Mouse (Mus musculus) erythroid progenitor cell, adult 5-6 weeks (primary cell): ENCODE measurements around the gene Fbxo47. TPM values are rescaled to one million over a fixed set of nuclear protein-coding genes. Genes with fewer than 3 reads are reported as not detected.
"Not testable (repeated sequence)": the region's sequence is repeated elsewhere in the genome, so short reads cannot be mapped to it uniquely, and the experiment has no call there.

Experiments used
- ATAC-seq: replicated peaks from 2 replicates; pipeline ENCODE4 v1.8.0; 2016; ENCODE audit warnings: moderate number of reproducible peaks, mild to moderate bottlenecking, moderate TSS enrichment, inconsistent platforms; ENCODE audit not compliant: poor library complexity, low FRiP score, severe bottlenecking
- total RNA-seq, 2 experiments: library from RNA; stranded (forward) in 1 of 2; stranded (reverse) in 1 of 2; fragments of 150-400 nt in 1 of 2; fragments of 186-747, 209-891 nt in 1 of 2; gene quantifications; 2 replicates each; pipeline versions ENCODE4 v1.2.3 to v1.2.4; 2015 to 2017; ENCODE audit warnings: low replicate concordance in 2 of 2

Fbxo47 gene
- total RNA-seq, 2 experiments from 2014 or later = 0.61 TPM; not detected in 1

DNA sequence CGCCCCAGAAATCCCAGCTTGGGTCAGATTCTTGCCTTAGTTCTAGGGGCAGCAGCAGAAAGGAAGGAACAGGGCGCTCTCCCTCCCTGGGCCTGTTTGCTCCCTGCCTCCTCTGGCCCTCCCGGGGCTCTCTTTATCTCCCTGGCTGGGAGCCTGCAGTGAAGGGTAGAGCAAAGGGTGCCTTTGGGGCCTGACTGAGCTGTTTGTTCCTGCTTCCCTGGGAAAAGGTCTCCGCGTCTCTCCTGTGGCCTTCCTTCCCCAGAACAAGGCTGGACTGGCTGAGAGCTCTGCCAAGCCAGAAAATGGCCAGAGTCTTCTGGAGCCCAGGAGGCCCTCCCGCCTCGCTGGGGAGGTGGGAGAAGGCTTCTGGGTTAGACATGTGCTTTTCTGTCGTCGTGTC is 46.9 kb downstream of the Fbxo47 start:
- ATAC-seq = not testable (repeated sequence)

- ATAC-seq = no peak
Measured at GRCm38 (mm10) chr11:97836541-97836940, 47.4 kb downstream of the Fbxo47 start.

GRCm38 (mm10) chr11:97833352-97833751 is 50.6 kb downstream of the Fbxo47 start:
- no peak for ATAC-seq

- ATAC-seq = no peak
Measured at GRCm38 (mm10) chr11:97832001-97832400, 52.0 kb downstream of the Fbxo47 start.

DNA sequence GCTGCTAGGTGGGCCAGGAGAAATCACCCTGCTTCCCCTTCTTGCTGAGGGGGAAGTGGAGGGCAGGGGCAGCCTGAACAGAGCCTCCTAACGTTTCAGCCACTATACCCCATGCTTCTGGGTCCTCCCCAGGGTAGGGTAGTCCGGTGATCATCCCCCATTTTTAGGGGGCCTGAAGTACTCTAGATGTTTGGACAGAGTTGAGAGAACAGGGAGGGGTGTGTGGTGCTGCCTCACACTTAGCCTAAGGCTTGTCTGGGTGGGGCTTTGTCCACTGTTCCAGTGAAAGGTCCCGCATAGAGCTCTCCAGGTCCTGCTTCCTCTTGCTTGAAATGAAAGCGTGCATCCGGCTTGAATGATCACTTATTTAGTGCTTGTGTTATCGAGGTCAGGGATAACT is 53.5 kb downstream of the Fbxo47 start:
- no peak for ATAC-seq

DNA sequence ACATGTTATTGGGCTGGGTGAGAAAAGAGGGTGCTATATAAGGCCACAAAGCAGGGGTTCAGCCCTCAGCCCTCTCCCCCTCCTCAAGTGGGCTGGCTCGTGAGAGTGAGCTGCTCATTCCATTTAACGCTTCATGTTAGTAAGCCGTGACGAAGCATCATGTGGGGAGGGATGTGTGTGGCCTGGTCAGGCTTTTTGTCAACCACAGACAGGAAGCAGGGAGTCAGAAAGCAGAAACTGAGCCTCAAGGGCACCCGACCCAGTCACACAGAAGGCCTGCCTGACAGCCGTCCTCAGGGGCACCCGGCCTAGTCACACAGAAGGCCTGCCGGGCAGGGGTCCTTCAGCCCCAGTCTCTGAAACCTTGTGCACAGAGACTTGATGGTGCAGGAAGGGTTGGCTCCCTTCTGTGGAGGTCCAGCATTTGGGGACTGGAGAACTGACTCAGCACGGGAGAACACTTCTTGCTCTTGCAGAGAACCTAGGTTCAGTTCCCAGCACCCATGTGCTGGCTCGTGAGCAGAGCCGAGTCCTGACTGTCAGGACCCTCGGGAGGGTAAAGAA is 54.0 kb downstream of the Fbxo47 start:
- ATAC-seq = no peak

- no peak for ATAC-seq
Measured at GRCm38 (mm10) chr11:97829365-97829764, 54.6 kb downstream of the Fbxo47 start.

- no peak for ATAC-seq
Measured at GRCm38 (mm10) chr11:97827654-97828053, 56.3 kb downstream of the Fbxo47 start.

GRCm38 (mm10) chr11:97826414-97826813 is 57.5 kb downstream of the Fbxo47 start:
- no peak for ATAC-seq

- ATAC-seq = no peak
Measured at GRCm38 (mm10) chr11:97825971-97826370, 58.0 kb downstream of the Fbxo47 start.

- no peak for ATAC-seq
Measured at GRCm38 (mm10) chr11:97825295-97825694, 58.7 kb downstream of the Fbxo47 start.

GRCm38 (mm10) chr11:97824895-97825294 is 59.1 kb downstream of the Fbxo47 start:
- no peak for ATAC-seq

DNA sequence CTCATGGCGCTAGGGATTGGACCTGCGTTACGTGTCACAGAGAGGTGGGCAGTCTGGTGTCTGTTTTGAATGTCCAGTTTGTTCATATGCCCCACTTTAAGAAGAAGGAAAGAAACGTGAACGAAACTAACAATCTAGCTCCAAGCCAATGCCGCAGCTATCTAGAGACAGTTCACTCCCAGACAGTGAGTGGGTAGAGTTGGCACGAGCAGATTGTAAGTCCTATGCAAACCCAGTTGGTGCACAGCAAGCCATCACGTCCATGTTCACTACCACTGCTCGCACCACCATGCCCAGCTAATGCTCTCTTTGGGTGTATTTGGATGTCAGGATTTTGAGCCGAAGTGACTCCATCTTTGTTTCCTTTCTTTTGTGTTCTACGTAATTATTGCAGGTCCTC is 59.8 kb downstream of the Fbxo47 start:
- ATAC-seq = no peak

DNA sequence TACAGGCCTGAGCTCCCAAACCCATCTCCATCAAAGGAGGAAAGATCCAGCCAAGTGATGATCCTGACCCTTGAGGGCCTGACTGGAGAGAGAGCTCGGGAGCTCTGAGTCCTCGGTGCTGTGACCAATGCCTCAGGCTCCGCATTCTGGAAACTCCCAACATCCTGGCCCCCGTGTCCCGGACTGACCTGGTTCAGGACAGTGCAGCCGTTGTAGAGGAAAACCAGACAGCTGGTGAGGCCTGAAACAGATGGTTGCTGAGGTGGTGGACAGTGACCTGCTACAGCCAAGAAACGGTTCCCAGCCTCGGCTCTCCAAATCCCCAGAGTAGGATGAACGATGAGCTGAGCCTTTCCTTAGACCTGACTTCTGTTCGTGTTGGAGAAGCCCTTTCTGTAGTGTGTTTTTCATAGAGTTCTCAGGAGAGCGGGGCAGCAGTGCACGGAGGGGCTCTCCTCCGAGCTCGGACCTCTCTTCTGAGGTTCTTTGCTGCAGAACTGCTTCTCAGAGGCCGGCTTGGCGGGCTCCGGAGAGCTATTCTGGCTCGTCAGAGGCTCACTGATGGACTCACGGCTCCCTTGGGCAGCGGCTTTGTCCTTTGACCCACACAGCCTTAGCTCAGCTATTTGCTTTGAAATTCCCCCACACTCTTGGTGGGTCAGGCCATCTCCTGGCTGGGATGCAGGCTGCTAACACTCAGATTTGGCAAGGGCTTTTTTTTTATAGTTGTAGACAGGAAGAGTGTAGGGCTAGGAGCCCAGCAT is 60.9 kb downstream of the Fbxo47 start:
- ATAC-seq = no peak

- ATAC-seq = no peak
Measured at GRCm38 (mm10) chr11:97821401-97822064, 62.4 kb downstream of the Fbxo47 start.

DNA sequence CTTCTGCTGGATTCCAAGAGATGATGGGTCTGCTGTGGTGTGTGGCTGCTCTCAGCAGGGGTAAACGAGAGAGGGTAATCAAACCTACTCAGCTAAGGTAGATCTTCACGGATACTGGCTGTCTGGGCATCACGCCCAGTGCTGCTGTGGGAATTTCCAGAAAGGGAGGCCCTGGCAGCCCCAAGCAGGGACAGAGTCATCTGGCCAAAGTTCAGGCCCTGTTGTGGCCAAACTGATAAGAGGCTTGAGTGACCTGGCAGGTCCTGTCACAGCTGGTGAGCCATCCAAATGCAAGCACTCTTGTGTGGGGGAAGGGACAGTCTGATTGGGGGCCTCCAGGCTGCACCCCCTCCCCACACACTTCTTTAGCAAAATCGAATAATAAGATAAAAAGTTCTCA is 63.1 kb downstream of the Fbxo47 start:
- ATAC-seq = no peak

DNA sequence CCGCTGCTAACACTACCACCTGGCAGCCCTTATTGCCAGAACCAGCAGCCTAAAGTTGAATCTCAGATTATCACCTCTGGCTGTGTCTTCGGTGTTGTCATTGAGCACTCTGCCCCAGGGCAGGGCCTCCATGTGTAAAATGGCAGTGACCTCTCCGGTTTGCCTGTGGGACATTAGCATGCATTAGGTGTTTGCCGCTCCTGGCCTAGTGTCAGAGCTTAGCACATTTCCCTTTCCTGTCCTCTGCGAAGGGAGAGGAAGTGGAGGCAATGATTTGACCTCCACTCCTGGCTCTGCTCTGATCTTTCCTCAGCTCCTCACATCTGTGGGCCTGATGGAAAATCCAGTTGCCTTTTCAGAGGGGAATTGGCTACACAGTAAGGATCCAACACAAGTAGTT is 64.0 kb downstream of the Fbxo47 start:
- ATAC-seq = no peak

- ATAC-seq = no peak
Measured at GRCm38 (mm10) chr11:97819102-97819501, 64.9 kb downstream of the Fbxo47 start.

DNA sequence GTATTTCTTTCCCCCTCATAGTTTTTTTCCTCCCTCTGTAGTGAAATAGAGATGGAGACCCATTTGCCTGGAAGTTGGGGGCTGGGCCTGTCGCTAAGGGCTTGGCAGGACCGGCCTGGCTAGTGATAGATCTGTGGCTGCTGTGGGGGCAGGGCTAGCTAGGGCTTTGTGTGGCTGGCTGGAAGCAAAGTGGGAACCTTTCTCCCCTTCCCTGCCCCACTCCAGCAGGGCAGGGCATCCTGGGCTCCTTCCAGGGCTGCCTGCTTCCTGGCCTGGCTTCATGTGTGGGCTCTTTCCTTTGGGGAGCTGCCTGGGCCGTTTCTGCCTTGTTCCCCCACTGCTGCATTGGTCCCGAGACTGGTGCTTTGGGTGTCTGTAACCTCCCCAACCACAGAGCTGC is 65.4 kb downstream of the Fbxo47 start:
- no peak for ATAC-seq

- ATAC-seq = no peak
Measured at GRCm38 (mm10) chr11:97818003-97818402, 66.0 kb downstream of the Fbxo47 start.

- no peak for ATAC-seq
Measured at GRCm38 (mm10) chr11:97817379-97817778, 66.6 kb downstream of the Fbxo47 start.
